Mouse (Mus musculus): Measurements from ENCODE around the gene Gdf1. TPM values are rescaled to one million over a fixed set of nuclear protein-coding genes. Genes with fewer than 3 reads are reported as not detected.

Gene Gdf1
- polyA plus RNA-seq, 2 experiments = 0.16 TPM; not detected in 1

DNA sequence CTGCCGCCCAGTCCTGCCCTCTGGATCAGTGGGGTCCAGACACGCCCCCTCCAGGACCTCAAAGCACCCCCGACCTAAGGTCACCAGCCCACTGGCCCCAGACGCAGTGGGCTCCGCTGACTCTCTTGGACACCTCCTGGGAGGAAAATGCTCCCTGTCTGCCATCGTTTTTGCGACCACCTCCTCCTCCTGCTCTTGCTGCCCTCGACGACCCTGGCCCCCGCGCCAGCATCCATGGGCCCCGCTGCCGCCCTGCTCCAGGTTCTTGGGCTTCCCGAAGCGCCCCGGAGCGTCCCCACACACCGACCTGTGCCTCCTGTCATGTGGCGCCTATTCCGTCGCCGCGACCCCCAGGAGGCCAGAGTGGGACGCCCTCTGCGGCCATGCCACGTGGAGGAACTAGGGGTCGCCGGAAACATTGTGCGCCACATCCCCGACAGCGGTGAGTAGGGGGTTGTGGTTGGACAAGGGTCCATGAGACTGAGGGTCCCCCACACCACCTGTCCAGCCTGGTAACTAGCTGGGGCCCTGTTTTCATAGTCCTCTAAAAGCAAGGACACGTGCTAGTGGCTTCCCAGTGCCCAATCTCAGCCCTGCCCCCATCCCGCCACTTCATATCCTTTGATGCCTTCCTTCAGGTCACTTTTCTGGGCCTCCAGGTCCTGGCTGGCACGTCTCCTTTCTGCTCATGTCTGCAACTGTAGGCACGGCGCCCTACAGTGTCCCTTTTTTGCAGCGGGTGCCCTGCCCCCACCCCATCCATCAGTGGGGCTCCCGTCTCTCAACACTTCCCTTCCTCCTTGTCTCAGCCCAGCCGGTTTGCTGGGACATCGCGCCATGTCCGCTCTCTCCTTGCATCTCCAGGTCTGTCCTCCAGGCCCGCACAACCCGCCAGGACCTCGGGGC is 471 bp downstream of the Gdf1 start:
- Histone ChIP-seq H3K9me3 (ENCODE audit: control insufficient read depth, low read length) (no peaks in the 10 kb centered on the region), H3K4me2 (ENCODE audit: low read depth) (no peak overlapping the region), H3K9ac (replicated peaks) (no peak overlapping the region), H3K36me3 (replicated peaks; ENCODE audit: control insufficient read depth, insufficient read depth, low read depth) (peaks cover 43% of the 10 kb centered on the region), H3K4me1 (replicated peaks; ENCODE audit: control insufficient read depth in 2 of 2, insufficient read depth in 2 of 2, low read length in 1 of 2) (peaks cover 8 to 18% of the 10 kb centered on the region in 2 experiments), H3K4me3 (ENCODE audit: insufficient read depth in 1 of 2, low read depth in 2 of 2, low read length in 2 of 2) (no peak overlapping the region), H3K27ac (no peak overlapping the region), H3K27me3 (ENCODE audit: control insufficient read depth, insufficient read depth, low read length) (no peaks in the 10 kb centered on the region)
- no peak for DNase-seq (ENCODE audit: low read depth in 3 of 3, low spot score in 3 of 3)
- 18% methylated on average over 45 of the region's 45 CpGs for WGBS (ENCODE audit: insufficient replicate concordance)
- ATAC-seq (ENCODE audit: insufficient read depth) = no peak
- TF ChIP-seq CTCF (IDR thresholded peaks at IDR 0.05; ENCODE audit: low read depth) (no peak), EP300 (IDR thresholded peaks at IDR 0.05; ENCODE audit: low read depth) (no peak)

GRCm38 (mm10) chr8:70330741-70331364 is 1.2 kb downstream of the Gdf1 start:
- Histone ChIP-seq H3K4me3 (ENCODE audit: insufficient read depth in 1 of 2, low read depth in 2 of 2, low read length in 2 of 2) (no peak overlapping the region), H3K4me2 (ENCODE audit: low read depth) (no peak overlapping the region), H3K27ac (no peak overlapping the region), H3K9me3 (ENCODE audit: control insufficient read depth, low read length) (no peaks in the 10 kb centered on the region), H3K9ac (replicated peaks) (no peak overlapping the region), H3K4me1 (replicated peaks; ENCODE audit: control insufficient read depth in 2 of 2, insufficient read depth in 2 of 2, low read length in 1 of 2) (peaks cover 8 to 18% of the 10 kb centered on the region in 2 experiments), H3K27me3 (ENCODE audit: control insufficient read depth, insufficient read depth, low read length) (no peaks in the 10 kb centered on the region), H3K36me3 (replicated peaks; ENCODE audit: control insufficient read depth, insufficient read depth, low read depth) (peaks cover 50% of the 10 kb centered on the region)
- DNase-seq (ENCODE audit: low read depth in 3 of 3, low spot score in 3 of 3) = no peak
- peak; percentile 46 for ATAC-seq (ENCODE audit: insufficient read depth)
- TF ChIP-seq CTCF (IDR thresholded peaks at IDR 0.05; ENCODE audit: low read depth) (peak; percentile 73), EP300 (IDR thresholded peaks at IDR 0.05; ENCODE audit: low read depth) (0 out of 2 replicates have a peak, but pooled peaks have one; percentile 6)
- WGBS (ENCODE audit: insufficient replicate concordance) = 54% methylated on average over 53 of the region's 53 CpGs

DNA sequence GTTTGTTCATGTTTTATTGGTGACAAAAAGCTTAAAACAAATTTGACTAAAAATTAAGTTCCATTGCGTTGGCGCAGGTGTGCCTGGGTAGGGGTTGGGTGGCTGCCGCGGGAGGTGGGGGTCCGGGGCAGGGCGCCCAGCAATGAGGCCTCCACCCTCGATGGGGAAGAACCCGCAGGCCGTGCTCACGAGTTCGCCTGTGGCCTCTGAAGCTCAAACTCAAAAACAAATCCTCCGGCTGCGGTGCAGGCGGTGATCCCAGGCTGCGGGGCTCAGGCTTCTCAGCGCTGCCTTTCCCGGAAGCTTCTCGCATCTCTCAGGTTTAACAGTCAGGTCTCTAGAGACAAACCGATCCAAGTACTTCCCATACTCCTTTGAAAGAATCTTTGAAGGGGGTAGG is 1.9 kb downstream of the Gdf1 start:
- Histone ChIP-seq H3K4me2 (ENCODE audit: low read depth) (no peak overlapping the region), H3K27ac (no peak overlapping the region), H3K4me1 (replicated peaks; ENCODE audit: control insufficient read depth in 2 of 2, insufficient read depth in 2 of 2, low read length in 1 of 2) (peaks cover 8 to 18% of the 10 kb centered on the region in 2 experiments), H3K36me3 (replicated peaks; ENCODE audit: control insufficient read depth, insufficient read depth, low read depth) (peaks cover 57% of the 10 kb centered on the region), H3K4me3 (ENCODE audit: insufficient read depth in 1 of 2, low read depth in 2 of 2, low read length in 2 of 2) (no peak overlapping the region), H3K9ac (replicated peaks) (no peak overlapping the region), H3K27me3 (ENCODE audit: control insufficient read depth, insufficient read depth, low read length) (no peaks in the 10 kb centered on the region), H3K9me3 (ENCODE audit: control insufficient read depth, low read length) (no peaks in the 10 kb centered on the region)
- TF ChIP-seq EP300 (IDR thresholded peaks at IDR 0.05; ENCODE audit: low read depth) = no peak
- no peak for TF ChIP-seq CTCF (IDR thresholded peaks at IDR 0.05; ENCODE audit: low read depth)
- 91% methylated on average over 19 of the region's 19 CpGs for WGBS (ENCODE audit: insufficient replicate concordance)
- no peak for ATAC-seq (ENCODE audit: insufficient read depth)
- no peak for DNase-seq (ENCODE audit: low read depth in 3 of 3, low spot score in 3 of 3)

GRCm38 (mm10) chr8:70332070-70332877 is 2.7 kb downstream of the Gdf1 start:
- no peak for DNase-seq (ENCODE audit: low read depth in 3 of 3, low spot score in 3 of 3)
- no peak overlapping the region for H3K9ac ChIP-seq (replicated peaks)
- peak; percentile 32; the same call in 1 of the 2 replicates for ATAC-seq (ENCODE audit: insufficient read depth)
- no peak for TF ChIP-seq EP300 (IDR thresholded peaks at IDR 0.05; ENCODE audit: low read depth)
- peak; percentile 71 for TF ChIP-seq CTCF (IDR thresholded peaks at IDR 0.05; ENCODE audit: low read depth)
- no peaks in the 10 kb centered on the region for H3K27me3 ChIP-seq (ENCODE audit: control insufficient read depth, insufficient read depth, low read length)
- no peak overlapping the region for H3K27ac ChIP-seq
- H3K4me3 ChIP-seq (ENCODE audit: insufficient read depth in 1 of 2, low read depth in 2 of 2, low read length in 2 of 2) = no peak overlapping the region
- H3K36me3 ChIP-seq (replicated peaks; ENCODE audit: control insufficient read depth, insufficient read depth, low read depth) = peaks cover 64% of the 10 kb centered on the region
- H3K9me3 ChIP-seq (ENCODE audit: control insufficient read depth, low read length) = no peaks in the 10 kb centered on the region
- no peak overlapping the region for H3K4me2 ChIP-seq (ENCODE audit: low read depth)
- H3K4me1 ChIP-seq (replicated peaks; ENCODE audit: control insufficient read depth in 2 of 2, insufficient read depth in 2 of 2, low read length in 1 of 2) = peaks cover 6 to 16% of the 10 kb centered on the region in 2 experiments
- 53% methylated on average over 41 of the region's 41 CpGs for WGBS (ENCODE audit: insufficient replicate concordance)
